Mouse (Mus musculus): ENCODE measurements around the gene Mmp13. TPM values are rescaled to one million over a fixed set of nuclear protein-coding genes. Genes with fewer than 3 reads are reported as not detected.

Mmp13 gene
- total RNA-seq (2012; rRNA removed): not detected in 2 replicates

DNA sequence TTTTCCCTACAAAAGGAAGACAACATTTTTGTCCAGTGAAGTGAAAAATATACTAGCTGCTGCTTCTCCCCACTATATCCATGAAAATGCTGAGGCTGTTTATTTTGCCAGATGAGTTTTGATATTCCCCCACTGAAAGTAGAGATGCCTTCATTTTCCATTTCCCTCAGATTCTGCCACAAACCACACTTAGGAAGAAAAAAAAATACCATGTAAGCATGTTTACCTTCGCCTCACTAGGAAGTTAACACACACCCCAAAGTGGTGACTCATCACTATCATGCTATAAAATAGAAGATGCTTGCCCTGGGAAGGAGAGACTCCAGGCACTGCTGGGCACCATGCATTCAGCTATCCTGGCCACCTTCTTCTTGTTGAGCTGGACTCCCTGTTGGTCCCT lies at the start of gene Mmp13:
Gene Mmp13 (plus strand): TSS at position 301 of the 400 bp plus-strand sequence.
- in situ Hi-C loops (cut with MboI; ENCODE audit: low sequenced_read_pairs in 2 of 2, unreplicated experiment in 2 of 2): no loop called here

DNA sequence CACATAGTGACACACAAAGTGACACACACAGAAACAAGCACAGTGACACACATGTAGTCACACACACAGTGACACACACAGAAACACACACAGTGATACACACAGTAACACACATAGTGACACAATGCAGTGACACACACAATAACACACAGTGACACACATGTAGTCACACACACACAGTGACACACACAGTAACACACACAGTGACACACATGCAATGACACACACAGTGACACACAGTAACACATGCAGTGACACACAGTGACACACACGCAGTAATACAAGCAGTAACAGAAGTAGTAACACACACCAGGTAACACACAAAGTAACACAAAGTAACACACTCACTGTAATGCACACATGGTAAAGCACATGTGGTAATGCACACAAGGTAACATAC lies 33.7 kb upstream of the Mmp13 start:
- in situ Hi-C loops (cut with MboI; ENCODE audit: low sequenced_read_pairs in 2 of 2, unreplicated experiment in 2 of 2): no loop called here
- no peak overlapping the region for H3K4me3 ChIP-seq (ENCODE audit: insufficient read depth in 1 of 2, low read depth in 1 of 2, low read length in 2 of 2, poor library complexity in 1 of 2, severe bottlenecking in 1 of 2)
- H3K27ac ChIP-seq (ENCODE audit: insufficient read depth, low read depth, low read length, poor library complexity, severe bottlenecking): no peak overlapping the region
- no peak overlapping the region for H3K9ac ChIP-seq (ENCODE audit: insufficient read depth, low read depth, low read length, poor library complexity, severe bottlenecking)
- H3K9me3 ChIP-seq (ENCODE audit: control insufficient read depth, insufficient read depth, low read depth, low read length): no peaks in the 10 kb centered on the region
- no peak for TF ChIP-seq MAFK (IDR thresholded peaks at IDR 0.05; ENCODE audit: insufficient read depth, low read depth, low read length)
- TF ChIP-seq ZC3H11A (IDR thresholded peaks at IDR 0.05; ENCODE audit: borderline replicate concordance, low read depth, low read length): no peak
- TF ChIP-seq HCFC1 (IDR thresholded peaks at IDR 0.05; ENCODE audit: borderline replicate concordance, insufficient read depth, low read length): no peak
- TF ChIP-seq ZNF384 (IDR thresholded peaks at IDR 0.05; ENCODE audit: low read depth, low read length): no peak
- no peak for TF ChIP-seq CHD2 (IDR thresholded peaks at IDR 0.05; ENCODE audit: low read depth, low read length)
- no peaks in the 10 kb centered on the region for H3K4me1 ChIP-seq (ENCODE audit: control insufficient read depth in 2 of 2, insufficient read depth in 2 of 2, low read length in 2 of 2, poor library complexity in 1 of 2)
- H3K36me3 ChIP-seq (ENCODE audit: control insufficient read depth, insufficient read depth, low read length, poor library complexity, severe bottlenecking): no peaks in the 10 kb centered on the region; the same call in 1 of the 2 replicates
- DNase-seq (ENCODE audit: low read depth, low spot score): no peak

More for the DNA sequence above, at the start of gene Mmp13:
- no peaks in the 10 kb centered on the region for H3K9me3 ChIP-seq (ENCODE audit: control insufficient read depth, insufficient read depth, low read depth, low read length)
- H3K9ac ChIP-seq (ENCODE audit: insufficient read depth, low read depth, low read length, poor library complexity, severe bottlenecking): no peak within 1 kb of the TSS
- H3K36me3 ChIP-seq (ENCODE audit: control insufficient read depth, insufficient read depth, low read length, poor library complexity, severe bottlenecking): no peaks in the 10 kb centered on the region
- no peak within 1 kb of the TSS for H3K27ac ChIP-seq (ENCODE audit: insufficient read depth, low read depth, low read length, poor library complexity, severe bottlenecking)
- no peak for DNase-seq (ENCODE audit: low read depth, low spot score)
- no peak within 1 kb of the TSS for H3K4me3 ChIP-seq (ENCODE audit: insufficient read depth in 1 of 2, low read depth in 1 of 2, low read length in 2 of 2, poor library complexity in 1 of 2, severe bottlenecking in 1 of 2)
- no peaks in the 10 kb centered on the region for H3K4me1 ChIP-seq (ENCODE audit: control insufficient read depth in 2 of 2, insufficient read depth in 2 of 2, low read length in 2 of 2, poor library complexity in 1 of 2)
- no peak for TF ChIP-seq CHD2 (IDR thresholded peaks at IDR 0.05; ENCODE audit: low read depth, low read length)
- TF ChIP-seq ZNF384 (IDR thresholded peaks at IDR 0.05; ENCODE audit: low read depth, low read length): no peak
- TF ChIP-seq HCFC1 (IDR thresholded peaks at IDR 0.05; ENCODE audit: borderline replicate concordance, insufficient read depth, low read length): no peak
- no peak for TF ChIP-seq MAFK (IDR thresholded peaks at IDR 0.05; ENCODE audit: insufficient read depth, low read depth, low read length)
- TF ChIP-seq ZC3H11A (IDR thresholded peaks at IDR 0.05; ENCODE audit: borderline replicate concordance, low read depth, low read length): no peak

DNA sequence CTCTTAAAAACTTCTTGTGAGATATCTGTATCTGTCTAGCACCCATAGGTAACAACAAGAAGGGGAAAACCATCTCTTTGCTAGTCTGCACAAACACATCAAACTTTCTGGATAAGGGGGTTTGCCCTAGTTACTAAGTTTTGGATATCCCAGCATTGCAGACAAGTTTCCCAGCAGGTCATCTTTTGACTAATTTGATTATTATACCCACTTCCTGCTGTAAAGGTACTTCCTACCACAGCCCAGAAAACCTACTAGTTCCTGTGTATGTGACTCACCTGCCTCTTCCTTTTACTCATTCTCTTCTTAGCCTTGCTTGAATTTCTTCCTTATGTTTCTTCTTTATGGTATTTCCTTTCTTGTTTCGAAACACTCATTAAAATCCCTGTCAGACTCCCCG lies 32.3 kb upstream of the Mmp13 start:
- in situ Hi-C loops (cut with MboI; ENCODE audit: low sequenced_read_pairs in 2 of 2, unreplicated experiment in 2 of 2): no loop called here
- Histone ChIP-seq H3K27ac (ENCODE audit: insufficient read depth, low read depth, low read length, poor library complexity, severe bottlenecking) (no peak overlapping the region), H3K4me3 (ENCODE audit: insufficient read depth in 1 of 2, low read depth in 1 of 2, low read length in 2 of 2, poor library complexity in 1 of 2, severe bottlenecking in 1 of 2) (no peak overlapping the region), H3K4me1 (ENCODE audit: control insufficient read depth in 2 of 2, insufficient read depth in 2 of 2, low read length in 2 of 2, poor library complexity in 1 of 2) (no peaks in the 10 kb centered on the region), H3K9me3 (ENCODE audit: control insufficient read depth, insufficient read depth, low read depth, low read length) (no peaks in the 10 kb centered on the region), H3K9ac (ENCODE audit: insufficient read depth, low read depth, low read length, poor library complexity, severe bottlenecking) (no peak overlapping the region), H3K36me3 (ENCODE audit: control insufficient read depth, insufficient read depth, low read length, poor library complexity, severe bottlenecking) (no peaks in the 10 kb centered on the region)
- DNase-seq (ENCODE audit: low read depth, low spot score): no peak
- TF ChIP-seq CHD2 (IDR thresholded peaks at IDR 0.05; ENCODE audit: low read depth, low read length) (no peak), ZC3H11A (IDR thresholded peaks at IDR 0.05; ENCODE audit: borderline replicate concordance, low read depth, low read length) (no peak), ZNF384 (IDR thresholded peaks at IDR 0.05; ENCODE audit: low read depth, low read length) (no peak), MAFK (IDR thresholded peaks at IDR 0.05; ENCODE audit: insufficient read depth, low read depth, low read length) (no peak), HCFC1 (IDR thresholded peaks at IDR 0.05; ENCODE audit: borderline replicate concordance, insufficient read depth, low read length) (no peak)

DNA sequence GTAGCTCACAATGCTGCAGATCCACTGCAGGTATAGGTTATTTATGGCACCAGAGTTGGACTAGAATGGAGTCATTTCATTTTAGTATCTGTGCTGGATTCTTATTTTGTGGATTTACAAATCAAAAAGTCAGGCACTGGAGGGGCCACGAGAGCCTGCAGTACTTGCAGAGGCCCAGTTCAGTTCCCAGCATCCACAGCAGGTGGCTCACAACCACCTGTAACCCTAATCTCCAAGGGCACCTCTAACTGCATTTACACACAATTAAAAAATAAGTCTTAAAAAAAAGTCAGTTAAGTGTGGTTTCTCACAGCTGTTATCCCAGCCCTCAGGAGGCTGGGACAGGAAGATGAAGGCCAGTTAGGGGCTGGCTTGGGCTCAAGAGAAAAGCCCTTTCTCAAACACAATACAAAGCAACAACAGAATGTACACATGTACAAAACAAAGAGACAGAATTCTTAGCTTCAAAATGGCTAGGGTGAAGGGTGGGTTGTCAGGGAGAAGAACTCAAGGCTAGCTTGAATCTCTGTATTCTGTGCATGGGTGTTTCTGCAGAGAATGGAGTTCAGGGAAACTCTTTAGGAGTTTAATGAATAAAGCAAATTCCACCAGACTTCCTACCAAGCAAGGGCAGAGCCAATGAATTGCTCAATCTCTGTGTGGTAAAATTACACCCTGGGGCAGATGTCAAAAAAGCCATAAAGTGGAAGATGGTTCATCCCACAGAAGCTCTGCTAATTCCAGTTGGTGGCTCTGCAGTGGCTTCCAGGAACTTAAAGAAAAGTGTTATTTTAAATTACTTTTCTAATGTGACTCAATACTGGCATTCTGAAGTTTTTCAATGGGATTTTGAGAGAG lies 19.3 kb upstream of the Mmp13 start:
- TF ChIP-seq ZNF384 (IDR thresholded peaks at IDR 0.05; ENCODE audit: low read depth, low read length) (no peak), ZC3H11A (IDR thresholded peaks at IDR 0.05; ENCODE audit: borderline replicate concordance, low read depth, low read length) (no peak)
- no peaks in the 10 kb centered on the region for H3K9me3 ChIP-seq (ENCODE audit: control insufficient read depth, insufficient read depth, low read depth, low read length)
- H3K36me3 ChIP-seq (ENCODE audit: control insufficient read depth, insufficient read depth, low read length, poor library complexity, severe bottlenecking): no peaks in the 10 kb centered on the region
- no peaks in the 10 kb centered on the region for H3K4me1 ChIP-seq (ENCODE audit: control insufficient read depth in 2 of 2, insufficient read depth in 2 of 2, low read length in 2 of 2, poor library complexity in 1 of 2)
- no peak overlapping the region for H3K27ac ChIP-seq (ENCODE audit: insufficient read depth, low read depth, low read length, poor library complexity, severe bottlenecking)
- H3K9ac ChIP-seq (ENCODE audit: insufficient read depth, low read depth, low read length, poor library complexity, severe bottlenecking): no peak overlapping the region
- DNase-seq (ENCODE audit: low read depth, low spot score): no peak
- H3K4me3 ChIP-seq (ENCODE audit: insufficient read depth in 1 of 2, low read depth in 1 of 2, low read length in 2 of 2, poor library complexity in 1 of 2, severe bottlenecking in 1 of 2): no peak overlapping the region
- in situ Hi-C loops (cut with MboI; ENCODE audit: low sequenced_read_pairs in 2 of 2, unreplicated experiment in 2 of 2): no loop called here
